Mouse (Mus musculus): ENCODE results near the gene Cyp26b1.

Cyp26b1 gene

GRCm38 (mm10) chr6:84561171-84561570, 32.5 kb downstream of the Cyp26b1 start:
- no peak for DNase-seq

GRCm38 (mm10) chr6:84549852-84550437, 43.8 kb downstream of the Cyp26b1 start:
- DNase-seq: no peak

DNA sequence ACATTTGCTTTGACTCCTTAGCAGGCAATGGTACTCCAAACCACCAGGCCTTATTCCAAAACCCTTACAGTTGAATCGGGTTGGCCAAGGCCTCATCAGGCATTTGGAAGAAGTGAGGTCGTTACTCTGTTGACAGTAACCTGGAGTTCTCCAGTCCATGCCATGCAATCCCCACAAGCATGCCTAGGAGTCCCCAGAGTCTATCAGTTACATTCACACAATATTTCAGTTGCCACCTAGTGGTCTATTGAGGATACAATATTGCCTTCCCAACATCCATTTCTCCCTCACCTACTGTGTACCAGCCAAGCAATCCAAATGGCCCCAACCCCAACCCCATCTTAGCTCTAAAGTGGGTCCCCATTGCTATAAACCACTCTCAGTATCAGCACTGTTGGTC, 48.3 kb downstream of the Cyp26b1 start:
- DNase-seq: no peak

- no peak for DNase-seq
These were observed 49.3 kb downstream of the Cyp26b1 start for GRCm38 (mm10) chr6:84544359-84544758.

DNA sequence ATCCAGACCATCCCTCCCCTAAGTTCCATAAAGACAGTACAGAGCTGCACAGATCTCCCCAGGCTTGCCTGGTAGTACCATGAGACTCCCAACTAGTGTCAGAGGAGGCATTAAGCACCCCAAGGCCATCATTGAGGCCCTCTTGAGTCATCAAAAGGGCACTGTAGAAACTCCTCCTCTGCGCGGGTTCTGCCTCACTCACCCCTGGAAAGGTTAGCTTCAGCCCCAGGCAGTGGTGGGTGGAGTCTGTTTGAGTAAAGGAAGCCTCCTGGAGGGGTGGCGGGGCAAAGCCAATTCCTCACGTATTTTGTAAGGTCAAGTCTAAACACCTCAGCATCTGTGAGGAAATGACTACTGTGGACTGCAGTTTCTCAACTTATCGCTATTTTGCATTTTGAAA, 50.2 kb downstream of the Cyp26b1 start:
- no peak for DNase-seq

DNA sequence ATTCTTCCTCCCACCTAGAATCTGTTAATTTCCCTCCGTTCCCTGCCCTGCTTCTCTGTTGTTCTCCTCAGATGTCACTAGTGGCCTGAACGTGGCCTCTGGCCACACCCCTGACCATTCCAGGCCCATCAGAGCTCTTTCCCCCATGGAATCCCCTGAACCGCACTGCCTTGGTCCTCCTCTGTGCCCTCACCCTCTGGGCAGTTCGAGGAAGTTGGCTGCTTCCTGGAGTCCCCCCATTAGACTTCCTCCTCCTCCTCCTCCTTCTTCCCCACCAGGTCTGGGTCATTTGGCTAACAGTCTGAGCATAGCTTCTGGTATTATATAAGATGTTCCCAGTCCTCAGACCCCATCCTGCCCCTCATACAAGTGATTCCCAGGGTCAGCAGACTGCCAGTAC, 53.8 kb downstream of the Cyp26b1 start:
- no peak for DNase-seq

DNA sequence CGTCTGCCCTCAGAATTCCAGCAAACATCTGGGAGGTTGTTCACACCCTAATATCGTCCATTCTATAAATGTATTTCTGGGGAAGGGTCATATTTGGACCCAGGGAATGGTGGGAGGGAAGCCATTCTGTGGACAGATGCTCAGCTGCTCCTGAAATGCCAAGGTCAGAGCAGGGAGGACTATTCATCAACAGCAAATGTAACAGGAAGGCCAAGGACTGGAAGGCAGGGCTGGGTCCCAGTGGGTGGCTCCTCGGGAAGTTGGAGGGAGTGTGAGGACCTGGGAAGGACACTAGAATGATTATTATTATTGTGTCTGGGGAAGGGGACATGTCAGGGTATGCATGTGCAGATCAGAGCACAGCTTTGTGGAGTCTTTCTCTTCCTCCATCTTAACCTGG, 55.0 kb downstream of the Cyp26b1 start:
- DNase-seq: no peak

DNA sequence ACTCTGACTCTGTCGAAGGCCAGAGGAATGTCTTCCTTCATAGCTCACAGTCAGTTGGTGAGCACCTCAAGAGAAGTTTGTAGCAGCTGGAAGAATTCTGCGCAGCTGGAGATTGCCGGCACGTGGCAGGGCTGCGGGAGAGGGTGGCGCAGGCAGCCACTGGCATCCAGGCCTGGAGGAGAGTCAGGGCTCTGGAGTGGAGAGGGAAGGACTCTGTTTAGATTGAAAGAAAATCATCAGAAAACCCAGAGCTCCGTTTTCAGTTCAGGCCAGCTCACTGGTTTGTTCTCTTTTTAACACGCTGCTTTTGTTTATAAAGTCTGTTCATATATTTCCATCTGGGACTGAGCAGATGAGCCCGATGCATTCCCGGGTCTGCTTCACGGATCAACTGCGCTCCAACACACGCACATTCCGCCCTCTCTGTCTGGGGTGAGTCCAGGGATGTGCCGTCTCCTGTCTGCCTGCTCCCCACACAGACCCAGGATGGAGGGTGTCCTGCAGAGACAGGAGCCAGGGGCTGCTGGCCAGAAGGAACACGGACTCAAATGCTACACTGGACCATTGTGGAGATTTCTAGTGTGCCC, 56.0 kb downstream of the Cyp26b1 start:
- DNase-seq: no peak

GRCm38 (mm10) chr6:84534944-84535343, 58.8 kb downstream of the Cyp26b1 start:
- no peak for DNase-seq

GRCm38 (mm10) chr6:84529912-84530311, 63.8 kb downstream of the Cyp26b1 start:
- no peak for DNase-seq

- no peak for DNase-seq
These were observed 68.7 kb downstream of the Cyp26b1 start for GRCm38 (mm10) chr6:84524901-84525601.

Data from kidney, postnatal 25 days (tissue).